Mouse (Mus musculus) gastrocnemius, postnatal 25 days (tissue): ENCODE measurements around the gene Olfr314. TPM values are rescaled to one million over a fixed set of nuclear protein-coding genes. Genes with fewer than 3 reads are reported as not detected.
"Not testable (repeated sequence)": the region's sequence is repeated elsewhere in the genome, so short reads cannot be mapped to it uniquely, and the experiment has no call there.

Experiments
- DNase-seq: peaks from one replicate; pipeline ENCODE4 v3.0.0; 2022
- total RNA-seq, 2 experiments: library from RNA; stranded (reverse); gene quantifications; 1 replicate in 1 of 2; 2 replicates in 1 of 2; pipeline ENCODE4 v1.2.3; 2021

Gene Olfr314
- total RNA-seq, 2 experiments from 2014 or later, result not detected

- not testable (repeated sequence) for DNase-seq
These were observed 49.8 kb downstream of the Olfr314 start for GRCm38 (mm10) chr11:58832541-58832940.

Other genes with a start within 250 kb of the Olfr314 start
- gene Olfr330, start 248.1 kb upstream of the Olfr314 start, total RNA-seq, result not detected
- gene Olfr329-ps, start 236.5 kb upstream of the Olfr314 start, total RNA-seq, result not detected
- gene Olfr328, start 227.3 kb upstream of the Olfr314 start, total RNA-seq, result under 1 TPM in 1 of 2 experiments, not detected in 1; 0.10 TPM
- not detected for gene Olfr224, start 212.4 kb upstream of the Olfr314 start, total RNA-seq
- not detected for gene Olfr325, start 205.2 kb upstream of the Olfr314 start, total RNA-seq
- gene Olfr324, start 187.8 kb upstream of the Olfr314 start, total RNA-seq, result not detected
- gene 2210407C18Rik, start 166.9 kb upstream of the Olfr314 start, total RNA-seq, result not detected
- not detected for gene Olfr323, start 152.5 kb upstream of the Olfr314 start, total RNA-seq
- gene Trim58, start 142.5 kb upstream of the Olfr314 start, total RNA-seq, result not detected
- gene Olfr322, start 124.2 kb upstream of the Olfr314 start, total RNA-seq, result not detected
- gene Olfr320, start 101.9 kb upstream of the Olfr314 start, total RNA-seq, result not detected
- gene Olfr319, start 83.8 kb upstream of the Olfr314 start, total RNA-seq, result not detected
- not detected for gene Olfr318, start 58.9 kb upstream of the Olfr314 start, total RNA-seq
- not detected for gene Olfr317, start 43.7 kb upstream of the Olfr314 start, total RNA-seq
- not detected for gene Olfr316, start 30.2 kb upstream of the Olfr314 start, total RNA-seq
- gene Olfr315, start 9.8 kb upstream of the Olfr314 start, total RNA-seq, result not detected
- not detected for gene Fam183b, start 19.0 kb downstream of the Olfr314 start, total RNA-seq
- not detected for gene Olfr313, start 32.0 kb downstream of the Olfr314 start, total RNA-seq
- not detected for gene Olfr312, start 46.3 kb downstream of the Olfr314 start, total RNA-seq
- gene Olfr311, start 56.3 kb downstream of the Olfr314 start, total RNA-seq, result not detected
- 1 to 10 TPM in 1 of 2 experiments, under 1 TPM in 1; 0.61 to 1.0 TPM for gene Gm12258, start 64.2 kb downstream of the Olfr314 start, total RNA-seq
- 1 to 10 TPM in 1 of 2 experiments, under 1 TPM in 1; 0.90 to 1.4 TPM for gene 2810021J22Rik, start 84.3 kb downstream of the Olfr314 start, total RNA-seq
- 1 to 10 TPM; 2.7 to 3.0 TPM for gene Zfp39, start 121.3 kb downstream of the Olfr314 start, total RNA-seq
- gene Btnl10, start 135.0 kb downstream of the Olfr314 start, total RNA-seq, result not detected
- 100 to 1,000 TPM in 1 of 2 experiments, 10 to 100 TPM in 1; 99.3 to 105 TPM for gene Rnf187, start 156.0 kb downstream of the Olfr314 start, total RNA-seq
- 1 to 10 TPM; 1.1 to 1.2 TPM for gene Hist3h2ba, start 166.0 kb downstream of the Olfr314 start, total RNA-seq
- 10 to 100 TPM; 10.1 to 11.1 TPM for gene Hist3h2a, start 171.7 kb downstream of the Olfr314 start, total RNA-seq
- gene Trim17, start 171.7 kb downstream of the Olfr314 start, total RNA-seq, result under 1 TPM; 0.13 to 0.18 TPM
- 1 to 10 TPM; 6.7 to 8.1 TPM for gene Trim11, start 195.1 kb downstream of the Olfr314 start, total RNA-seq